34 mouse cellular contexts compared by ENCODE assay signal in the genomic region with DNA sequence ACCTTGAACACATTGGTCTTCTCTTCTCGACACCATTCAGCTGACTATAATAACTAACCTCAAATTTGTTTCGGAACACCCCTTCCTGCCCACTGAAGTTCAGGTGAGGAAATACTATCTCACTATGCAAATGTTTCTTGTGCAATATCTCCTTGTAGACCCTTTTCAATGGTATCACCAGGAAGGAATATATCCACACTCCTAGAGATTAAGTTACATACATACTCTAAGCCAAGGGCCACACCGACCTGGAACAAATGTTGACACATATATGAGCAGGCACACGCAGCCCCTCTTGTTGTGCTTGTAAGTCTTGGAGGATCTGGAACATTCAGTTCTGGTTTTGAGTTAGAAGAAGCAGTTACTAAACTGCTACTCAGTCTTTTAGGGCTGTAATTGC.
"Had no signal": no experiment of that assay in that cellular context is flagged by ENCODE, and none has a peak within 500 bp of the region (broad histone marks: within the 10 kb centered on the region; RNA-seq: fewer than 3 reads in every experiment).

No protein-coding gene starts in this region.

- H3K36me3 ChIP-seq: heart, embryonic 10.5 days; heart, embryonic 12.5 days; heart, embryonic 13.5 days; heart, embryonic 15.5 days; hindbrain, embryonic 10.5 days; hindbrain, embryonic 12.5 days; hindbrain, embryonic 13.5 days; hindbrain, embryonic 15.5 days; intestine, embryonic 15.5 days; kidney, embryonic 15.5 days had no signal

- DNase-seq: heart, postnatal 10 days; heart, postnatal 14 days; heart, postnatal 36 days; heart, postnatal 4 days; kidney, adult 11 months; kidney, adult 18-20 months; kidney, adult 8-10 months; kidney, adult 9 months; kidney, postnatal 10 days; kidney, postnatal 14 days; kidney, postnatal 25 days; kidney, postnatal 36 days; kidney, postnatal 4 days; layer of hippocampus, adult 9-11 months; layer of hippocampus, postnatal 36 days had no signal

- H3K27me3 ChIP-seq: heart, embryonic 12.5 days; heart, embryonic 13.5 days; heart, embryonic 15.5 days; hindbrain, embryonic 12.5 days; hindbrain, embryonic 13.5 days; hindbrain, embryonic 15.5 days; intestine, embryonic 15.5 days; kidney, embryonic 15.5 days had no signal

- H3K9ac ChIP-seq: heart, embryonic 12.5 days; heart, embryonic 13.5 days; heart, embryonic 15.5 days; hindbrain, embryonic 12.5 days; hindbrain, embryonic 13.5 days; hindbrain, embryonic 14.5 days; hindbrain, embryonic 15.5 days; intestine, embryonic 15.5 days; kidney, embryonic 15.5 days had no signal

- H3K9me3 ChIP-seq: heart, embryonic 10.5 days; heart, embryonic 12.5 days; heart, embryonic 13.5 days; heart, embryonic 15.5 days; hindbrain, embryonic 10.5 days; hindbrain, embryonic 12.5 days; hindbrain, embryonic 13.5 days; hindbrain, embryonic 15.5 days; intestine, embryonic 15.5 days; kidney, embryonic 15.5 days had no signal

- H3K4me3 ChIP-seq: heart, embryonic 10.5 days; heart, embryonic 12.5 days; heart, embryonic 13.5 days; heart, embryonic 15.5 days; hindbrain, embryonic 10.5 days; hindbrain, embryonic 12.5 days; hindbrain, embryonic 13.5 days; hindbrain, embryonic 15.5 days; intestine, embryonic 15.5 days; kidney, embryonic 15.5 days; layer of hippocampus, adult 2 months had no signal

- ATAC-seq: hindbrain, embryonic 16.5 days; hindbrain, postnatal 0 days; inflammation-experienced regulatory T-cells, adult 6 months; intestine, embryonic 15.5 days; intestine, embryonic 16.5 days; intestine, postnatal 0 days had no signal

- H3K4me1 ChIP-seq: heart, embryonic 10.5 days; heart, embryonic 12.5 days; heart, embryonic 13.5 days; heart, embryonic 15.5 days; hindbrain, embryonic 10.5 days; hindbrain, embryonic 12.5 days; hindbrain, embryonic 13.5 days; hindbrain, embryonic 15.5 days; intestine, embryonic 15.5 days; kidney, embryonic 15.5 days had no signal

- H3K27ac ChIP-seq: heart, embryonic 10.5 days; heart, embryonic 13.5 days; heart, embryonic 15.5 days; hindbrain, embryonic 10.5 days; hindbrain, embryonic 12.5 days; hindbrain, embryonic 13.5 days; hindbrain, embryonic 14.5 days; hindbrain, embryonic 15.5 days; hindbrain, postnatal 0 days; intestine, embryonic 15.5 days; kidney, embryonic 15.5 days; kidney, postnatal 0 days; layer of hippocampus, adult 2 months had no signal

- H3K4me2 ChIP-seq: heart, embryonic 11.5 days; heart, embryonic 12.5 days; heart, embryonic 13.5 days; heart, embryonic 15.5 days; hindbrain, embryonic 12.5 days; hindbrain, embryonic 13.5 days; hindbrain, embryonic 14.5 days; hindbrain, embryonic 15.5 days; intestine, embryonic 15.5 days; kidney, embryonic 15.5 days had no signal
